Mouse (Mus musculus) limb, embryonic 14.5 days (tissue): Measurements from ENCODE around the gene Pa2g4. TPM values are rescaled to one million over a fixed set of nuclear protein-coding genes. Genes with fewer than 3 reads are reported as not detected.
"Not testable (repeated sequence)": the region's sequence is repeated elsewhere in the genome, so short reads cannot be mapped to it uniquely, and the experiment has no call there.

Source experiments
- ATAC-seq: fragments of 200-750 bp; cut with Nextera tagmentation; 2 replicates; pipeline ENCODE4 v1.8.0; 2017; ENCODE audit warnings: low read depth, moderate number of reproducible peaks, moderate TSS enrichment; ENCODE audit not compliant: low FRiP score
- DNase-seq: peaks from one replicate; pipeline ENCODE4 v3.0.0-alpha.2; 2015; ENCODE audit warnings: low spot score
- H3K27ac ChIP-seq: fragments of 300-500 bp; sonication (generic); replicated peaks from 2 replicates; pipeline ENCODE4 v1.5.1; 2014; ENCODE audit warnings: low read depth, mild to moderate bottlenecking, low read length, moderate library complexity, mixed read lengths
- H3K27me3 ChIP-seq: fragments of 300-500 bp; sonication (generic); 2 replicates; pipeline ENCODE4 v1.6.1; 2014; ENCODE audit warnings: low read length, mixed read lengths; ENCODE audit not compliant: control insufficient read depth, insufficient read depth
- H3K36me3 ChIP-seq: fragments of 300-500 bp; sonication (generic); 2 replicates; pipeline ENCODE4 v1.6.1; 2014; ENCODE audit warnings: mild to moderate bottlenecking, low read length, moderate library complexity, mixed read lengths; ENCODE audit not compliant: control insufficient read depth, insufficient read depth
- H3K4me1 ChIP-seq: fragments of 300-500 bp; sonication (generic); 2 replicates; pipeline ENCODE4 v1.6.1; 2014; ENCODE audit warnings: antibody characterized with exemption, low read length, mixed read lengths; ENCODE audit not compliant: control insufficient read depth, insufficient read depth
- H3K4me2 ChIP-seq: fragments of 300-500 bp; sonication (generic); replicated peaks from 2 replicates; pipeline ENCODE4 v1.6.1; 2014; ENCODE audit warnings: low read depth, mild to moderate bottlenecking, low read length, moderate library complexity; ENCODE audit not compliant: severe bottlenecking
- H3K4me3 ChIP-seq: fragments of 300-500 bp; sonication (generic); replicated peaks from 2 replicates; pipeline ENCODE4 v1.5.1; 2014; ENCODE audit warnings: low read length
- H3K9ac ChIP-seq: fragments of 300-500 bp; sonication (generic); 2 replicates; pipeline ENCODE4 v1.6.1; 2014; ENCODE audit warnings: mild to moderate bottlenecking, low read depth, low read length, moderate library complexity; ENCODE audit not compliant: severe bottlenecking
- H3K9me3 ChIP-seq: fragments of 300-500 bp; sonication (generic); 2 replicates; pipeline ENCODE4 v1.6.1; 2016; ENCODE audit warnings: low read length; ENCODE audit not compliant: control insufficient read depth
- POLR2A ChIP-seq: fragments of 200-500 bp; IDR thresholded peaks from 2 replicates; pipeline ENCODE4 v1.8.0; 2012; ENCODE audit warnings: inconsistent platforms, mild to moderate bottlenecking, moderate library complexity, borderline replicate concordance; ENCODE audit not compliant: insufficient read depth, insufficient read length; ENCODE audit errors: extremely low read depth
- WGBS: fragments of 180-500 bp; shearing (Covaris S2); extraction: QIAGEN DNeasy Blood & Tissue Kit; methylation state at CpG from one replicate; pipeline ENCODE4 v1.1.7; 2014; 5-methylcytosine and 5-hydroxymethylcytosine counted together
- polyA plus RNA-seq, 2 experiments: library from polyadenylated mRNA; depleted of rRNA in 1 of 2; stranded (reverse) in 1 of 2; unstranded in 1 of 2; fragments of >200 nt; fragmentation: Nextera tagmentation in 1 of 2; extraction: Ambion mirVana in 1 of 2; gene quantifications; 2 replicates each; pipeline versions ENCODE4 v1.2.1 to v1.2.3; 2012 to 2014

Gene Pa2g4
- polyA plus RNA-seq, 2 experiments, result 186 to 210 TPM

DNA sequence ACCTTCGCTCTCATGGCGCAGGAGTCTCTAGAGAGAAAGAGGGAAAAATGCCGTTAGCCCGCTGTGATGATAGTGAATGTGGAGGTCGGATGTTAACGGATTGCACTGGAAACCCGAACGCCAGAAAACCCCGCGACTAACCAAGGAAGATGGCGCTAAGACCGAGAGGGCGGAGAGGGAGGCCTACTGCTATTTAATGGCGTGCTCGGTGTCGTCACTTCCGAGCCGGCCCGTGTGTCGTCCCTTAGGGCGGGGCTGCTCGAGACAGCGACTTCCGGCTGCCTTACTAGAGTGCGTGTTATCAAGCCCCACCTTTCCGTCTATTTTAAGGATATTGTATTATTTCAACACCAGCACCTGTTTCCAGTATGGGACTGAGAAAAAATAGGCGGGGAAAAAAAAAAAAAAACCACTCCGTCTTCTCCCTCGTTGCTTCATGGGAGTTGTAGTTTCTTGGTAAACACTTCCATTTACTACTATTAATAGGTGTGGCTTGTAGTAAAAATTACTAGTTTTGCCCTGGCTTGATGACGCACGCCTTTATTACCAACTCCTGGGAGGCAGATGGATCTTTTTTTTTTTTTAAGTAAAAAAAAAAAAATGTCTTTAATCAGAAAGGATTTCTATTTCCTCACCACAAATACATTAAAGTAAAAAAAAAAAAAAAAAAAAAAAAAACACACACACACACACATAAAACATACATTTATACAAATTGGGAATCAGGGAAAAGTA is 16.7 kb downstream of the Pa2g4 start, which contains the start of gene Rpl41:
Rpl41 (minus strand) TSS at position 359 of the 735 bp plus-strand sequence.
- Histone ChIP-seq H3K27me3 (no peaks in the 10 kb centered on the region), H3K4me1 (peaks cover 6% of the 10 kb centered on the region; the same call in 1 of the 2 replicates), H3K9me3 (no peaks in the 10 kb centered on the region), H3K36me3 (peaks cover 15% of the 10 kb centered on the region), H3K4me3 (peak within 1 kb of the TSS; percentile 86), H3K27ac (peak within 1 kb of the TSS; percentile 97), H3K9ac (peak within 1 kb of the TSS; percentile 93), H3K4me2 (peak within 1 kb of the TSS; percentile 67)
- peak; percentile 99 for DNase-seq
- WGBS, result under 1% methylated on average over 31 of the region's 31 CpGs
- peak; percentile 90 for ATAC-seq
- peak; percentile 99; the same call in 1 of the 2 replicates for TF ChIP-seq POLR2A

DNA sequence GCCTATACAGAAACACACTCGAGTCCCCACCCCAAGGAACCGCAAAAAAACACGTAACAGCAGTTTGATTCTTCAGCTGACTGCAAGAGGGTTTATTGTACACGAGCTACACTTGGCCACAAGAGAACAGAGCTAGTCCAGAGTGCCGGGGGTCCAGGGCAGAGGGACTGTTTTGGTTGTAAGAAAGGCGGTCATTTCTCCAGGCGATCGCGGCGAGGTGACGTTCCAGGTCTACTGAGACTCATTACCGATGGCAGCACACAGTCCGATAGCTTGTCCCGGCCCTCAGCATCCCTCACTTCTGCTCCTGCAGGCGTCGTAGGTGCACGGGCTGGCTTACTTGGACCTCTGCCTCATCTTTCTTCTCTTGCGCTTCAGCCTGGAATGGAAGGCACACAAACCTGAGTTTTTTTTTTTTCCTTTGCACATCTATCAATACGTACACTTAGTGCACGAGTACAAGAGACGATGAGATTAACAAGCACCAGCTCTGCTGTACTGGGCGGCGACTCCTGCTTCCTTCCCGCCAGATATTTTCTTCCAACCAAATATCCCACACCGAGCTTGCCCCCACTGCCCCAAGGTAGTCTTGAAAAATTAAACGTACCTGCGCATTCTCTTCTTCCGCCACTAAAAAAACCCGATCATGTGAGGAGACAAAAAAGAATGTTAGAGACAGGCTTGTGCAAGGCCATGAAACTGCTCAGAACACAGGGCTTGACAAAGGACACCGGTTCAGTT is 17.6 kb downstream of the Pa2g4 start:
- H3K27me3 ChIP-seq, H3K4me1 ChIP-seq, DNase-seq, H3K9me3 ChIP-seq, ATAC-seq: not testable (repeated sequence)
- peak overlapping the region; percentile 67 for H3K4me2 ChIP-seq
- peak overlapping the region; percentile 97 for H3K27ac ChIP-seq
- WGBS, result under 1% methylated on average over 20 of the region's 30 CpGs
- peaks cover 24% of the 10 kb centered on the region for H3K36me3 ChIP-seq
- H3K4me3 ChIP-seq, result peak overlapping the region; percentile 86
- H3K9ac ChIP-seq, result peak overlapping the region; percentile 93

DNA sequence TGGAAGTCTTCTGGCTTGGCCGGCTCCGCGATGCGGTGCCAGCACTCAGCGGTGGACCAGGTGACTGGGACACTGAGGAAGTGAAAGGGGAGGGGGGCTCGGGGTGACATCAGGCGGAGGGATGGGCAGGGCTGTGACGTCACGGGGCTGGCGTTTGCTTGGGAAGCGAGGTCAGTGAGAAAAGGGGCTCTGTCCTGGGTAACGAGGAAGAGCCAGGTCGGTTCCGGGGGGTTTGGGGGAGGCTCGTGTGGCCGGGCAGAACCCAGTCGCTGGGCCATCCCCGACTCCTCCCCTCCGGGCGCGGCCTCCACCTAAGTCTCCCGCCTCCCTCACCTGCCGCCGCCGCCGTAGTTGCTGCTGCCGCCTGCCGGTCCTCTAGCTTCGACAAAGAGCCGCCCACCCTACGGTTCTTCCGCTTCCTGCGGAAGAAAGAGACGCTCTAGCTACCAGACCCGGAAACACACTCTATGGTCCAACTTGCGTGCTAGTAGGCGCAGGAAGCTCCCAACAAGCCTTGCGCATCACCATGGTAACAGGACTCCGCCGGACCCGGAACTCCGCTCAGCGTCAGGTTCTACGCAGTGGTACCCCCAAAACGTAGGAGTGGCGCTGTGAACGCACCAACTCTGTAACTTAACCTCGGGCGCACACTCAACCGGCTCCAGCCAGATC is 18.3 kb downstream of the Pa2g4 start, which contains the start of gene Zc3h10:
Zc3h10 (minus strand) TSS at position 414 of the 672 bp plus-strand sequence.
- DNase-seq, result peak; percentile 99
- H3K9ac ChIP-seq, result peak within 1 kb of the TSS; percentile 93
- 0% methylated on average over 41 of the region's 50 CpGs for WGBS
- peak within 1 kb of the TSS; percentile 67 for H3K4me2 ChIP-seq
- H3K4me1 ChIP-seq, result peaks cover 6% of the 10 kb centered on the region; the same call in 1 of the 2 replicates
- no peaks in the 10 kb centered on the region for H3K9me3 ChIP-seq
- peaks cover 28% of the 10 kb centered on the region for H3K36me3 ChIP-seq
- H3K4me3 ChIP-seq, result peak within 1 kb of the TSS; percentile 86
- no peaks in the 10 kb centered on the region for H3K27me3 ChIP-seq
- H3K27ac ChIP-seq, result peak within 1 kb of the TSS; percentile 97
- ATAC-seq, result peak; percentile 84
- no peak for TF ChIP-seq POLR2A

DNA sequence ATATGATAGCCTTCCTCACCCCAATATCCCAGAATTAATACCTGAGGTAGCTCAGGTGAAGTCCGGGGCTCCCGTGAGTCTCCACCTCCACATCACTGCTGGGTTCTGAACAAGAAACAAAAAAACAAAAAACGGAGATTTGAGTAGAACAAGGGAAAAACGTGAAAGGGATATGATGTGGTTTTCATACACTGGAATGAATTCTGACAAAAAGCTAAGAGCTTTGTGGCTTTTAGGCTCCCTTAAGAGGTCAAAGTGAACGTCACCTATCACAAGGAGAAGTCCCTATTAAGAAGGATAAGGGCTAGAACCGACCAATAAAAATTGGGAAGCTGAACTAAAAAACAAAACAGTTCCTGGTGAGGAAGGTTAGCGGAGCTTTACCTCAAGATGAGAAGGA is 19.0 kb downstream of the Pa2g4 start:
- ATAC-seq (no peak), DNase-seq (no peak)
- WGBS, result 17% methylated on average over 7 of the region's 7 CpGs
- Histone ChIP-seq H3K27me3 (no peaks in the 10 kb centered on the region), H3K4me3 (peak overlapping the region; percentile 86), H3K4me1 (peaks cover 6% of the 10 kb centered on the region; the same call in 1 of the 2 replicates), H3K4me2 (peak overlapping the region; percentile 67), H3K9ac (peak overlapping the region; percentile 65), H3K9me3 (no peaks in the 10 kb centered on the region), H3K36me3 (peaks cover 34% of the 10 kb centered on the region), H3K27ac (peak overlapping the region; percentile 86)
- TF ChIP-seq POLR2A, result no peak

DNA sequence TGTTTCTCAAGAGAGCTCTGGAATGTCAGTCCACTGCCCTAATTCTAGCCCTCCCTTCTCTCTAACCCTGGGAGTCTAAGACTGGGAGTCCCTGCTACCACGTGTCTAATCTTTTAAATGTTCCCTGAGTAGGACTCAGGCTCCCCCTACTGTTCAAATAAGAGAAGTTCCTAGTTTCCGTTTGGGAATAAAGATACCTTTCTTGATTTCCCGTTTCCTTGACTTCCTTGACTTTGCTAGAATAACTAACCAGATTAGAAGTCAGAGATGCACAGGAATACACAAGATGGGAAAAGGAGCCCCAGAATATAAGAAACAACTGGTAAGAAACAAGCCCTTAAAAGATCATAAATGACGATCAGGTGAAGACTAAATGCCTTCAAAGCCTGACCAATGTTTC is 19.4 kb downstream of the Pa2g4 start:
- WGBS, result 15% methylated on average over 4 of the region's 4 CpGs
- ATAC-seq, result no peak
- Histone ChIP-seq H3K27ac (0 out of 2 replicates have a peak overlapping the region, but pooled peaks have one; percentile 86), H3K4me2 (peak overlapping the region; percentile 67), H3K27me3 (no peaks in the 10 kb centered on the region), H3K9me3 (no peaks in the 10 kb centered on the region), H3K9ac (peak overlapping the region; percentile 65; the same call in 1 of the 2 replicates), H3K4me3 (peak overlapping the region; percentile 86), H3K36me3 (peaks cover 34% of the 10 kb centered on the region), H3K4me1 (peaks cover 6% of the 10 kb centered on the region; the same call in 1 of the 2 replicates)
- peak; percentile 81 for DNase-seq
- no peak for TF ChIP-seq POLR2A
